Mouse (Mus musculus) urinary bladder, adult 18-20 months (tissue): ENCODE measurements at regions not wholly inside any gene's neighbourhood (a gene's known extent, or its start where the extent isn't known, plus 50 kb on each side); places are given as distances from the start of the nearest gene placed in this dataset.
"Not testable (repeated sequence)": the region's sequence is repeated elsewhere in the genome, so short reads cannot be mapped to it uniquely, and the experiment has no call there.

Experiments
- DNase-seq, 2 experiments: peaks; one replicate each; pipeline ENCODE4 v3.0.0; 2022; ENCODE audit warnings: low spot score in 2 of 2, mixed read lengths in 2 of 2

DNA sequence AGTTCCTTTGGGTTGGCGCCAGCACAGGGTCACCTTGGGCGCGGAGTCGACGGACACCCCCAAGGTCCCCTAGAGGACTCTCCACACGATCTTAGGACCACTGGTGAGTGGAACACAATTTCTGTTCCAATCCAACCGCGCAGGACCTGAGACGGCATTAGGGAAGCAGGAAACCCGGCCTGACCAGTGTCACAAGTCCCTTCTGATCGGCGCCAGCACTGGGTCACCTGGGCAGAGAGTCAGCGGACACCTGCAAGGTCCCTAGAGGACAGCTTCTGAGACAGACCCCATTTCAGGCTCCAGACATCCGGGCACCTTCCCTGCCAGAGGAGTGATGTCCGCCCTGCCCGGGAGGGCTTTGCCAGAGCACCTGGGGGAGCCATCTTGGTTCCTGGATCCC lies 74.2 kb upstream of the Cdh13 start:
- DNase-seq, result not testable (repeated sequence)

DNA sequence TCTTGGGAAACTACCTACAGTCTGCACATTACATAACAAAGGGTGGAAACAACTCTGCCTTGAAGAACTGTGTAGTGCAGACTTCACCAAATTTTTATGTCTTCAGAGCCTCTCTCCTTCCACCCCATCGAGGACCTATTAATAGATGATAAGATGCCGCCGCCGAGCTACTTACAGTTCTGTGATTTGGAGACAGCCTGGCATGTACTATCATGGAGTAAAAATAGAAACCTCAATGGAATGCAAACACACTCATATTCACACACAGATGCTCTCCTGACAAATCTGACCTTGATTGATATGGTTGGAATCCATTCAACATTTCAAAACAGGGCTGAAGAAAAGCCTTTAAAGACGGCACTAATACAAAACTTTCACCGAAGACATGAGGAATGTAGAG lies 92.7 kb upstream of the Cdh13 start:
- no peak for DNase-seq

DNA sequence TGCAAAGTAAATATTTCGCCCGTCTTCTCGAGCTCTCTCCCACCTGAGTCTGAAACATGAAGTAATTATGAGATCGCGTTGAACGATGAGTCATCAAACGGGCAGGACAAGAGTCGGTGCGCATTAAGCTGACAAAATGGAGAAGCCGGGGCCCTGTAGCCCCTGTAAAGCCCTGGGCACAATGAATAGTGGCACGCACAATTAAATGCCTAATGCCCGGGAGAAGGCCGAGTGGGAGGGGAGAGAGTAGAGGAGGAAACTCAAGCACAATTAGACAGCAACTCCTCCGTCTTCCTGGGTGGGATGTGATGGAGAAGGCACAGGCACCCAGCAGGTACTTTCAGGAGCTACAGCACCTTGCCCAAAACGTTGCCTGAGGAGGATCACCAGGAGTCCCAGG lies 94.3 kb upstream of the Cdh13 start:
- no peak for DNase-seq

DNA sequence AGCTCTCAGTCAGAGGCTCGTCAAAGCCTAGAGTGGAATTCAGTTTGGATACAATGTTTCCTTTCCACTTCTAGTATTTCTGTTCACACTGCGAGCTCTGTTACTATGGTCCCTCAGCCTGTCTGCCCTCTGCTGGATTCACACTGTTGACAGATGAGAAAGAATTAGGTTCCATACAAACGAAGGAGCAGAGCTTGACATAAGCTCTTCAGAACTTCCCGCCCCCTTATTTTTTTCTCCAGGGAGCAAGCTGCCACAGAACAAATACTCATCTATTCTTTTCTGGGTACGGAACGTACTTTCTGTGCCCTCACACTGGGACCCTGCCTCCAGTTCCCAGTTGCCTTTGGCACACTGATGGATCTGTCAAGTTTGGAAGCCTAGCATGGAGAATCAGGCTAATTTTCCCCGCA lies 114.5 kb upstream of the Cdh13 start:
- no peak for DNase-seq

DNA sequence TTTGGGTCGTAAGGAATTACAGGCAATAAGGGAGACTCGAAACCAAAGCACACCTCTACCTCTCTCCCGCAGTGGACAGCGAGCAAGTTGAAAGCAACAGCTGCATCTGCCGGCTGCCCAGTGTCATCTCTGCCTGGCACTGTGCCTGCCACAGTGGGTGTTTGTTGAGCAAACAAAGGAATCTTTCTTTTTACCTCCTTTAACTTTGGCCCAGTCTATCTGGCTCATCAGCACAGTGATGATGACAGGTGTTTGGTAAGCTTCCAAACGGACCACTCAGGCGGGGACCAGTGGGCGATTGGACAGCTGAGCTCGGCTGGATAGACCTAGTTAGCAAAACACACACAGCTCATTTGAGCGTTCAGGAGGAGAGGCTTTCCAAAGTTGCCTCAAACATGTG lies 121.4 kb upstream of the Cdh13 start:
- DNase-seq, result no peak

DNA sequence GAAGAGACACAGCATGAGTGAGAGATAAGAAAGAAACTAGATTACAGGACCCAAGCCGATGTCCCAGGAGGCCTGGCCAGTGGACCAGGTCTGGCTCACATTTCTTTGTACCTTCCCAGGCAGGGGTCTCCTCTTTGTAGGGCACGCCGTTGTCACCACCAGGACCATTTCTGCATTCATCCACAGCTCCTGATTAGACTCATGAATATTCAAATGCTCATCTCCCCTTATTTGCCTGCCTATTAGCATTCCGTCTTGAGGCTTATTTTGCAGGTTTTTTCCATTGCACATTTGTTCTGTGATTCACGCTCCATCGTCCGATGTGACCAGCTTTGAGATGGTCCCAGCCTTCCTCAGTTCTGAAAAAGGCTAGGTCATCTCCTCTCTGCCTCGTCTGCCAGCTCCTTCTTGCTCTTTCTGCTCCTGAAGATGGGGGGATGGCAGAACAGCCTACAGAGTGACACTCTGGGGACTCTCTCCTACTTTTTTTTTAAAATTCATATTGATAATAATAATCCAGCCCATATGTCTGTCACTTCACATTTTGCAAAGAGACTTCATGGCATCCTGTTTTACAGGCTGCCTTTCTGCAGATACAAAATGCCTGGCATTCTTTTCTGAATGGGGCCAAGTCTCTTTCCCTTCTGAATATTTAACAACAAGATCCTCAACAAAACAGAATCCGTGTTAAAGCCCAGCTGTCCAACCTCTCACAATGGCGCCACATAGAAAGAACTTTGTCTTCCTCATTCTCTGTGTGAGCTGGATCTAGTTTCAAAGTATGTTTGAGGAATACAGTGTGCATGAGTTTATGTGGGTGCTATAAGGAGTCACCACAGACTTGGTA lies 136.0 kb upstream of the Cdh13 start:
- DNase-seq, result no peak

DNA sequence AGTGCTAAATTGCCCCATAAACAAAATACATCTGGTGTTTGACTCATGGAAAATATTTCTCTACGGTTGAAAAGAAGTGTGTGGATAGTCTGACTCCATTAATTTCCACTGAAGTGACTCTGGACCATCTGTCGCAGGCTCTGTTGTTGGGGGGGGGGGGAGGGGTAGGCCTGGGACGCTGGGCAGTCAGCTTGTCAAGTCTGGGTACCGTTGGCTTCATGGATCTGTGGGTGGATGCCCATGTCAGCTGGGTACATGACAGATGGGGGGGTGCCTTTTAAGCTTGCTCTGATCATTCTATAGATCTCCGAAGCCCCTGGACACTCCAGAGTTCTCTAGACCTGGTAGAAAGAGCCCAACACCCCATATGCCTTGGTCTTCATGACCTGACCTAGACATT lies 139.0 kb upstream of the Cdh13 start:
- no peak for DNase-seq

DNA sequence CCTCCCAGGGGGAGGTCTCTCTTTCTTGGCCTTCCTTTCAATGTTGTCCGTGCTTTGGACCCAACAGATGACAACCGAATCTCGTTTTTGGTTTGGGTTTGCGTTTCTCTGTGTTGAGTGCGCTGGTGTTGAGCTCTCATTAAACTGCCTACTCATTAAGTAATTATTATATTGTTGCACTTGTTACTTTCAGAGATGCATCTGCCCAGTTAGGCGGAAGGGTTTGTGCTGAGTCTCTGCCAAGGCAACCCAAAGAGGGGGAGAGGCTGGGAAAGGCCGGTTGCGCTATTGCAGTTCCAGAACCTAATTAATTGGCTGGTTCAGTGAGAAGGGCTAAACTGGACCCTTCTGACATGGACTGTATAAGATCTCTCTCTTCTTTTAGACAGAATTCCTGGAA lies 141.2 kb upstream of the Cdh13 start:
- DNase-seq, result no peak

DNA sequence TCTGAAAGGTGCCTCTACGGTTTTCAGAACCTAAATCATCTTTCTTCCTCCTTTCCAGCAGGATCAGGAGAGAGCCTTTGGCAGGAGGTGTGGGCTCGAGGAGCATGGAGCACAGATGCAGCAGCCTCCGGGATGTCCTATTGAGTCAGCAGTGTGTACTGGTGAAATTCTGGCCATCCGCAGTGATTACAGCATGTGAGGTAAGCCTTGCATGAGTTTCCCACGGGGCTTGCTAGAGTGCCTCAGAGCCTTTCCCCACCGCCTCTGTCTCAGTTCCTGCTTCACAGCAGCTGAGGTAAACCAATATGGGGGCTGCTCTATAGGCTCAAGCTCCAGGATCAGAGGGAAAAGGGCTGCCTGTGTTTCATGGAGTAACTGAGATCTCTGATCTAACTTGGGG lies 143.6 kb upstream of the Cdh13 start:
- DNase-seq, result no peak

DNA sequence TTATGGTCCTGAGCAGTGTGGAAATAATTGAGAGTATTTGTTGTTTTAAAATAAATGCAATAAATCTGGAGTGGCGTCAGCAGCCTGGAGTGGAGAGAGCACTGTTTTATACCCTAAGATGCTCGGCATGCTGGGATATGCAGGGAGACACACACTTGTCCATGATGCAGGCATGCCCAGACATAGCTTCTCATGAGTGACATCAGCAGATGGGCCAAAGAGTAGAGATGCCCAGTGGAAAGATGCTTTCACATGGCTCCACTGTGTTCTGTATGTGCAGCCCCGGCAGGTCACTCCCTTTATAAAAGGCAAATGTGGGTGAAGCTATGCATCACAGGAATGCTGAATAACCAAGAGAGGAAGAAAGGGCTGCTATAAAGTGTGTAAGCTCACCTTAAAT lies 145.7 kb upstream of the Cdh13 start:
- DNase-seq, result no peak

DNA sequence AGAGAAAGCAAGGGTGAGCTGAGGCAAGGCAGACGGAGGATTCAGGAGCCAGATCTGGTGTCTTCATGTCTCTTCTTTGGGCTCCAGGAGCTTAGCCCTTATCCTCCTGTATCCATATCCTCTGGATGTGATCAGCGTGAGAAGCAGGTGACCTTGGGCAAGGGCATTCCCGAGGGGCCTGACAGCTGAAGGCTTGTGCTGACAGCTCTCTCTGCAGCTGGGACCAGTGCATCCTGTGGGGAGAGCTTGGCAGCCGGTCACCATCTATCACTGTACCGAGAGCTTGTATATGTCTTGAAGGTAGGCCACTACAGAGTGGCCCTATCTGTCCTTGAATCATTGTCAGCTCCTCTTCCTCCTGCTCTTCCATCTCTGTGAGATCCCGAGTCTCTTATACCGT lies 158.5 kb upstream of the Cdh13 start:
- DNase-seq, result no peak

DNA sequence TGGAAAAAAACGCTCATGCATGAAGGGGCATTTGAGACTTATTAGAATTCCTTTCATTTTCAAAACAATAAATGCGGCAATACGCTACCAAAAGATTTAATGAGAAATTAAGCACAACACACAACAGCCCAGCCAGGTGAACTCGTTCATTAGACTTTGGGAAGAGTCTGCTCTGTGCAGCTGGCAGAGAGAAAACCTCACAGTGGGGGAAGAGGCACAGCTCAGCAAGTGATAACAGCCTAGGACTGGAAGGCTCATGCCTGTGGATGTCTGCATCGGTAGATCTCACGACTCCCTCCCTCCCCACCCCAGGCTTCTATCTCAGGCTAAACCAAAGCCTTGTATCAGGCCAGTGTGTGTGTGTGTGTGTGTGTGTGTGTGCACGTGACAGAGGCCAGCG lies 169.3 kb upstream of the Cdh13 start:
- DNase-seq, result no peak

DNA sequence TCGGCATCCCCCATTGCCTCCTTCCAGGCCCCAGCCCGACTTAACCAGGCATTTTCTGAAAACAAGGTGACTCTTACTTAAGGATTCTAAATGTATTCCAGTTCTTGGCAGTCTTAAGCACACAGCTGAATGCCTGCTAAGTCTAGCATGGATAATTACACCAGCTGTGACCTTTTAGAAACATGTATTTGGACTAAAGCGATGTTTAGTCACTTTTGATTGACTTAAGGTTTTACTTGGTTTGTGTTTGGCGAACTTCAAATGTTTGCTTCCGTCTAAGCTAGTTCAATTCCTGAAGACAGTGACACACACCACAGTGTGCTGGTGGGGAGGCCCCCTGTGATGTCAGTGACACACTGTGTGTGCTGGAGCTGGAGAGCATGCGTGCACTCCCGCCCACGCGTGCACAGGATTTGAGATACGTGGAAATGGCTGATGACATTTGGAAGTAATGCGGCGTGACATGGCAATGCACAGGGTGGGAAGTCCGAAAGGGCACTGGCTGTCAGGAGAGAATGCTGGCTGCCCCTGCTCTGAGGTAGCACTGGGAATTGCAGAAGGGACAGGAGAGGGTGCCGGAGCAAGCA lies 179.0 kb upstream of the Cdh13 start:
- DNase-seq, result no peak

DNA sequence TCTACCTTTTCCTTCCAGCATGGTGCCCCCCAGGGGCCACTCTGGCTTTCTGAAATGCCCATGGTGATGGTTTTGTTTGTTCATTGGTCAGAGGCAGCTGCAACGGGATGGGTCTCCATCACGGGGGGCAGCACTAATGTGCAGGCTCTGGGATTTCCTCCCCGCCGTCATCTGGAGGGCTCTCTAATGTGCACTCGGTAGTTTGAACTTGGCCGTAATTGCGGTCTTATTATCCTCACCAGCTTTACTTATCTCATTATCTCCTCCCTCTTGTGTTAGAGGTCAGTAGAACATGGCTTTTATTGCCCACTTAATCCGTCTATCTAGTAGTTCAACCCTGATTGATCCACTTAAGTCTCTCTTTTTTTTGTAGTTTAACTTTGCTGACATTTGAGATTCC lies 182.2 kb upstream of the Cdh13 start:
- no peak for DNase-seq

DNA sequence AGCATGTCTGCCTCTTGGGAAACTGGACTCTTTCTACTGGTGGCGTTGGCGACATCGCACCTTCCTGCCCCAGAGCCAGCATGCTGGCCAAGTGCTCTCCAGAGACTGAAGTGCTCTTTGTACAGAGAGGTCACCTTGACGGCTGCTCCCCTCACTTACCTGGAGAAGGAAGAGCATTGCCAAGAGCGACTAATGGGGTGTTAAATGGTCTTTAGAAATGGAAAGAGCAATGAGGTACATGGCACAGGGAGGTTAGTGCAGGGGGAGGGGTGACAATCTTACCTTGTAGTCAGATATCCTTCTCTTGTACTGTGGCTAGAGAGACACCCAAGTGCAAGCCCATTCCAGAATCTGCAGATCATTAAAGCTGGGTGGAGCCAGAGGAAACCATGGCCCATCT lies 220.8 kb upstream of the Cdh13 start:
- no peak for DNase-seq

DNA sequence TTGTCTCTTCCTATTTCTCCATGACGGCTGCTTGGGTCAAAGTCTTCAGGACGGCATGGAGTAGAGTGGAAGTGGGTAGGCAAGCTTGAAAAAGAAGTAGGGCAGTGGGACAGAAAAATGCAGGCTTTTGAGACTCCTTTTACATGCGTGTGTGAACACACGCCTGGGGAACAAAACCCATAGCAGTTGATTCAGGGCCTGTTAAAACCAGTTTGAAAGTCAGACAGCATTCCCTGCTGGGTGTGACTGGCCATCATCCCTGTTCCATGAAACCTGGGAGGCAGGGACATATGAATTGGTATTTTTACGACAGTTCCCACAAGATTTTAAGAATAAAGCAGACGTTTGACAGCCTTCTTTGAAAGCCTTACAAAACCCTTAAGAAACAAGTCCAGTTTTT lies 226.8 kb upstream of the Cdh13 start:
- no peak for DNase-seq

DNA sequence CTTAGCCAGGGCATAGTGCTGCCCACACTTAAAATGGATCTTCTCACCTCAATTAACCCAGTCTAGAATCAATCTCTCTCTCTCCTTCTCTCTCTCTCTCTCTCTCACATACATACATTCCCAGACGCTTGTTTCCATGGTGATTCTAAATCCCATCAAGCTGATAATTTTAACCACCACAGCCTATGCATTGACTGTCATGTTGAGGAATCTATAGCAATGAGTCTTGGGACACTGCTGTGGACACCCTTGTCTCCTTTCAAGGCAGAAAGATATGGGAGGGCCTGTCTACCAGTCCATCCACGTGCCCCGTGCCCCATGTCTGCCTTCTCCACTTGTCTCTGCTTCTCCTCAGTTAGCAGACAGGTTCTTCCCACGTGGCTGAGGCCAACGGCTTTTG lies 228.0 kb upstream of the Cdh13 start:
- no peak for DNase-seq

DNA sequence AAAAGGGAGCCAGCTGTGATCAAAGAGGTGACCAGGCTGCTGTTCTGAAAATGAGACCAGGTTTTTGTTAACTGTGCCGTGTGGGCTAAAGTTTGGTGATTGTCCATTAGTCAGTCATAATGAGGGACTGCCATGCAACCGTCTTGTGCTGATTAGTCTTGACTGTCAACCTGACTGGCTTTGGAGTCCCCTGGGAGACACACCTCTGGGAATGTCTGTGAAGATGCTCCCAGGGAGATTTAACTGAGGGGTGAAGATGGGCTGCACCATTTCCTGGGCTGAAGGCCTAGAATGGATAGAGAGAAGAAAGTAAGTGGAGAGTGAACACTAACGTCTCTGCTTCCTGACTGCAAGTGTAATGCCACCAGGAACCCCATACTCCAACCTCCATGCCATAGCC lies 233.1 kb upstream of the Cdh13 start:
- no peak for DNase-seq

DNA sequence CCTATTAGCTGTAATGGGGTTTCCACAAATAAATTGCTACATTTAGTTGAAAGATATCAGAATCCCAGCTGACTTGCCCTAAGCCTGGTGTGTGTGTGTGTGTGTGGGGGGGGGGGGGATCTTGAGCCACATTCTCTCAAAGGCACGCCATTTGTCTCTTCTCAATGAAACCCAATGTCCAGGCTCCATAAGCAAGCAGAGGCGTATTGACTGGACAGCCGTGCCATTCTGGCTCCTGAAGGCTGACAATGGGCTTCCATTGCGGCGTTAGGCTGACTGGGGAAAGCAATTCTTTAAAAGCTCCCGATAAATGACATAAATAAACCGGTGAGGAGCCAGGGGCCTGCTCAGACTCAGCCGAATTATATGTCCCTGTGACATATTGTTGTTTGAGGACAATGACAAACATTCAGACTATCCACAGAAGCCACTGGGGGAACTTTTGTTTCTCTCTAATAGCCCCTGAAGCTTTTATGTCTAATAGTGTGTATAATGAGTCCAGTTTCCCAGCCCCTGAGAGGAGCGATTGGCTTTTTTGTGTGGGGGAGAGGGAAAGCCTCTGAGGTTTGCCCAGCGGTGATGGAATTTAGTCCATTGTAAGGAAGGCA lies 240.6 kb upstream of the Mphosph6 start:
- no peak for DNase-seq

DNA sequence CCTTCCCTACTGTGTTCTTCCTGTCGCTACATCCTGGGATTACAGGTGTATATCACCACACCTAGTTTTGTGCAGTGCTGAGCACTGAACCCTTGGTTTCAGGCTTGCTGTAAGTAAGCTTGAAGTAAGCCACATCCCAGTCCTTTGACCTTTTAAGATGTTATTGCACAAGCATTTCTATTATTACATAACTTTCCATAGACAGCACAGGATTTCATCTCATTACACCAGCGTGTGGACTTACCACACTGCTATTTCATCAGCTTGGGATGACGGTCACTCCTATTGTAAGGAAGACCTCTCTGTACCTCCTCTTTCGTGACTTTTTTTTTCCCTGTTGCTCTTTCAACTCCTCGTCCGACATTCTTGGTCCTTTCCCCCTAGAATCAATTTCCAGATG lies 239.5 kb upstream of the Mphosph6 start:
- no peak for DNase-seq

DNA sequence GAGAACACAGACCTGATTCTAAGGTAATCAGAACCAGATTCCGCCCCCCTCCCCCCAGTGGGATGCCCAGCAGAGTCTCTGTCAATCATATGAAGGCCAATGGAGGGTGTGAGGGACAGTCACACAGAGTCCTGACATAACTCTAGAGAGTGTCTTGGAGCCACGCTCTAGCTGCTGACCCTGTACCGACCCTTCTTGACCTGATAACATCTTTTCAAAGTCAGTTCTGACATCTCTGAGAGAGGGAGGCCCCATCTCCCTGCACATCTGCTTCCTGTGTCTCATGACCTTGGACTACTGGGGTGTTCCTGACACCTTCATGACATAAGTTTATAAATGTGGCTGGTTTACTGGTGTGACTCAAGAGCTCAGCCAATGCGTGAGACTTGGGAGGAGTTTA lies 236.1 kb upstream of the Mphosph6 start:
- no peak for DNase-seq

DNA sequence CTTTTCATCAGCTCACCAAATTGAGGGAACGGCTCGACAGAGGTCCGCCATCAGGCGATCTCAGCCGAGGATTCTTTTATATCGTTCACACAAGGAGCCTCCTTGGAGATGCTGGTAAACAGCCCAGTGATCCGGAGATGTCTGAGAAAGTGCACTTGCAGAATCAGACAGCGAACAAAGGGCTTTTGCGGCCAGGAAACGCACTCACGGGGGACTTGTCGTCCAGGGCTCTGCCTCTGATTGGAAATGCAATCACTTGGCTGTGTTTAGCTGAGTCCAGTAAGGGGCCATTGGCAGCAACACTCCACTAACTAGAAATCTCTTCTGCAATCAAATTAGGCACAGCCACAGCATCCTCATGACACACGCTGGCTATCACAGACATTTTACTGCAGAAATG lies 232.3 kb upstream of the Mphosph6 start:
- no peak for DNase-seq

DNA sequence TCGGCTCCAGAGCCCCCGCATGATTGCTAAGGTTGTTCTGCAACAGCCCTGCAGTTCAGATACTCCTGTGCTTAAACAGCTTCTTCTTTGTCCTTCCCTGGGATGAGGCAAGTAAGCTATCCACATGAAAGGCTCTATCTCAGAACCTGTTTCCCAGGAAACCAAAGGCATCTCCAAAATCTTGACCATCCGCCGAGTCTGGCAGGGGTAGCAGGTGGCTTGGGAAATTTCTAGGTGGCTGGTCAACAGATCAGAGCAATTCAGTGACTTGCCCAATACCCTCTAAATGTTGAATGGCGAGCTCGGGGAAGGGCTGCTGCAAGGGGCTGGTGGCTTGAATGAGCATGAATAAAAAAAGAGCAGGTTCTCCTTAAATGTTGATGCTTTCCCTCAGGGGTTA lies 229.7 kb upstream of the Mphosph6 start:
- no peak for DNase-seq
